8 mouse cellular contexts compared by ENCODE assay signal in genomic region chr2:153014758-153015593, GRCm38 (mm10). TPM values are rescaled to one million over a fixed set of nuclear protein-coding genes. Genes with fewer than 3 reads are reported as not detected.
DNase-seq lines count a peak whose midpoint lies in the region; ATAC-seq and TF ChIP-seq lines count a peak whose summit lies in the region.

TSS of gene Pdrg1 (minus strand) at chr2:153015427.

- ATAC-seq in embryonic facial prominence, embryonic 14.5 days (ENCODE audit: low read depth), result peak; percentile 96
- ATAC-seq in limb, embryonic 13.5 days (ENCODE audit: low FRiP score, low read depth), result peak; percentile 91
- ATAC-seq in midbrain, embryonic 16.5 days, result peak; percentile 96

- TF ChIP-seq POLR2A in heart, adult 2 months (IDR thresholded peaks at IDR 0.05; ENCODE audit: insufficient read depth, low read depth, low read length), result peak; percentile 94

- H3K36me3 ChIP-seq in embryonic facial prominence, embryonic 14.5 days (ENCODE audit: control insufficient read depth, insufficient read depth, low read length), result peaks cover 29% of the 10 kb centered on the region
- H3K36me3 ChIP-seq in heart, adult 2 months (ENCODE audit: control insufficient read depth, insufficient read depth, low read length), result no peaks in the 10 kb centered on the region
- peaks cover 36% of the 10 kb centered on the region for H3K36me3 ChIP-seq in limb, embryonic 13.5 days
- peaks cover 14% of the 10 kb centered on the region for H3K36me3 ChIP-seq in midbrain, embryonic 16.5 days (ENCODE audit: control insufficient read depth, insufficient read depth, low read length)

- H3K27me3 ChIP-seq in embryonic facial prominence, embryonic 14.5 days (replicated peaks; ENCODE audit: control insufficient read depth, insufficient read depth, low read length), result 0 out of 2 replicates have a peak, but pooled peaks cover 4% of the 10 kb centered on the region
- H3K27me3 ChIP-seq in heart, adult 2 months (ENCODE audit: control insufficient read depth, insufficient read depth, low read length), result no peaks in the 10 kb centered on the region
- peaks cover 20% of the 10 kb centered on the region; the same call in 1 of the 2 replicates for H3K27me3 ChIP-seq in limb, embryonic 13.5 days
- H3K27me3 ChIP-seq in midbrain, embryonic 16.5 days (ENCODE audit: control insufficient read depth, insufficient read depth, low read depth, low read length), result no peaks in the 10 kb centered on the region

- intact Hi-C loops in heart, adult 2 months (cut with DNase I), result loop anchor here (1.0 to 10.0 kb wide), 3 partner anchors 101 to 330 kb away; partner anchors contain the start of genes Mcts2 and Tpx2

- no peaks in the 10 kb centered on the region for H3K9me3 ChIP-seq in embryonic facial prominence, embryonic 14.5 days (ENCODE audit: control insufficient read depth, low read length)
- no peaks in the 10 kb centered on the region for H3K9me3 ChIP-seq in limb, embryonic 13.5 days
- no peaks in the 10 kb centered on the region for H3K9me3 ChIP-seq in midbrain, embryonic 16.5 days (replicated peaks; ENCODE audit: control insufficient read depth, low read length, poor library complexity, severe bottlenecking)

- TF ChIP-seq CTCF in heart, adult 2 months (IDR thresholded peaks at IDR 0.05), result peak; percentile 99

- no peak within 1 kb of the TSS for H3K27ac ChIP-seq in embryonic facial prominence, embryonic 14.5 days (replicated peaks; ENCODE audit: low read depth, low read length)
- H3K27ac ChIP-seq in heart, adult 2 months, result peak within 1 kb of the TSS; percentile 88
- no peak within 1 kb of the TSS for H3K27ac ChIP-seq in limb, embryonic 13.5 days
- H3K27ac ChIP-seq in midbrain, embryonic 16.5 days (ENCODE audit: low read length), result peak within 1 kb of the TSS; percentile 18; the same call in 1 of the 2 replicates

- peak; percentile 97 for DNase-seq in 3T3-L1 (ENCODE audit: low read depth, low spot score)
- peak; percentile 87 to 94 for DNase-seq in adrenal gland, postnatal 4 days (ENCODE audit: low spot score in 2 of 2)
- peak; percentile 96 for DNase-seq in embryonic facial prominence, embryonic 14.5 days (ENCODE audit: low spot score)
- DNase-seq in heart, adult 2 months, result peak; percentile 95
- peak; percentile 92 to 95 for DNase-seq in kidney, adult 8-10 months
- DNase-seq in spleen, postnatal 10 days (ENCODE audit: low spot score in 2 of 2), result peak; percentile 84 to 94

- peaks cover 6% of the 10 kb centered on the region for H3K79me2 ChIP-seq in heart, adult 2 months (replicated peaks; ENCODE audit: control insufficient read depth, insufficient read depth, low read length)

- H3K4me3 ChIP-seq in embryonic facial prominence, embryonic 14.5 days (ENCODE audit: low read depth, low read length), result peak within 1 kb of the TSS; percentile 85
- peak within 1 kb of the TSS; percentile 76 for H3K4me3 ChIP-seq in heart, adult 2 months
- H3K4me3 ChIP-seq in limb, embryonic 13.5 days, result peak within 1 kb of the TSS; percentile 90
- peak within 1 kb of the TSS; percentile 75 for H3K4me3 ChIP-seq in midbrain, embryonic 16.5 days (ENCODE audit: low read depth, low read length)

- 0 out of 2 replicates have a peak, but pooled peaks have one; percentile 11 for TF ChIP-seq EP300 in heart, adult 2 months (IDR thresholded peaks at IDR 0.05; ENCODE audit: insufficient read depth, low read depth, low read length)

- H3K4me2 ChIP-seq in embryonic facial prominence, embryonic 14.5 days (ENCODE audit: low read depth, low read length), result peak within 1 kb of the TSS; percentile 94
- peak within 1 kb of the TSS; percentile 94 for H3K4me2 ChIP-seq in limb, embryonic 13.5 days (replicated peaks)
- peak within 1 kb of the TSS; percentile 78 for H3K4me2 ChIP-seq in midbrain, embryonic 16.5 days (ENCODE audit: low read length)

- H3K9ac ChIP-seq in embryonic facial prominence, embryonic 14.5 days (ENCODE audit: low read depth, low read length), result peak within 1 kb of the TSS; percentile 85
- H3K9ac ChIP-seq in heart, adult 2 months (ENCODE audit: low read depth, low read length), result peak within 1 kb of the TSS; percentile 87
- H3K9ac ChIP-seq in limb, embryonic 13.5 days, result peak within 1 kb of the TSS; percentile 93
- peak within 1 kb of the TSS; percentile 87 for H3K9ac ChIP-seq in midbrain, embryonic 16.5 days (ENCODE audit: low read depth, low read length)

- H3K4me1 ChIP-seq in embryonic facial prominence, embryonic 14.5 days (ENCODE audit: control insufficient read depth, insufficient read depth, low read length), result peaks cover 8% of the 10 kb centered on the region
- peaks cover 6% of the 10 kb centered on the region for H3K4me1 ChIP-seq in heart, adult 2 months (ENCODE audit: control insufficient read depth, insufficient read depth, low read length)
- peaks cover 15% of the 10 kb centered on the region for H3K4me1 ChIP-seq in limb, embryonic 13.5 days
- peaks cover 8% of the 10 kb centered on the region for H3K4me1 ChIP-seq in midbrain, embryonic 16.5 days (ENCODE audit: control insufficient read depth, insufficient read depth, low read length)

- 2% methylated on average over 34 of the region's 54 CpGs for WGBS in embryonic facial prominence, embryonic 14.5 days
- WGBS in heart, adult 2 months, result 1% methylated on average over 54 of the region's 54 CpGs
- 1% methylated on average over 54 of the region's 54 CpGs for WGBS in limb, embryonic 13.5 days
- 2% methylated on average over 54 of the region's 54 CpGs for WGBS in midbrain, embryonic 16.5 days

RNA-seq across cellular contexts. Expression of gene Pdrg1, which starts in this region (rescaled TPM):
- 100 to 1,000 TPM in 1 of 2 experiments, 10 to 100 TPM in 1; 93.8 to 103 TPM for total RNA-seq in adrenal gland, postnatal 4 days (2021)
- polyA plus RNA-seq in embryonic facial prominence, embryonic 14.5 days (2014; fragmentation: Nextera tagmentation; extraction: Ambion mirVana), result 88.8 and 91.4 TPM in 2 replicates
- total RNA-seq in heart, adult 2 months (2021), result 100 to 1,000 TPM; 117 to 127 TPM
- polyA plus RNA-seq in heart, adult 2 months (2012; rRNA removed), result 125 and 186 TPM in 2 replicates
- 126 and 131 TPM in 2 replicates for polyA plus RNA-seq in limb, embryonic 13.5 days (2015; fragmentation: Nextera tagmentation; extraction: Ambion mirVana)
- 236 and 259 TPM in 2 replicates for polyA plus RNA-seq in midbrain, embryonic 16.5 days (2015; fragmentation: Nextera tagmentation; extraction: Ambion mirVana)

Comparison
In these comparisons a context has a peak if more than half of its experiments do, and no peak if none do; other contexts are left out.
1. H3K27ac ChIP-seq: peak in heart, adult 2 months (single experiment) and midbrain, embryonic 16.5 days (single experiment); none in embryonic facial prominence, embryonic 14.5 days (single experiment) and limb, embryonic 13.5 days (single experiment).
2. Peak in every context shown above with its lines, with median percentiles within 50 percentile points of each other: DNase-seq, ATAC-seq, H3K4me2 ChIP-seq, H3K4me3 ChIP-seq and H3K9ac ChIP-seq.